Mouse (Mus musculus) urinary bladder, postnatal 36 days (tissue): Measurements from ENCODE around the gene Fam90a1b.
"Not testable (repeated sequence)": the region's sequence is repeated elsewhere in the genome, so short reads cannot be mapped to it uniquely, and the experiment has no call there.

Experiments used
- DNase-seq, 2 experiments: peaks; one replicate each; pipeline ENCODE4 v3.0.0; 2022; ENCODE audit warnings: low spot score in 2 of 2, mixed read lengths in 1 of 2

The Fam90a1b gene

GRCm38 (mm10) chrX:94366670-94367241 is at the start of gene Fam90a1b, which contains the start of gene Apoo:
Gene Fam90a1b, minus strand, starts transcription at chrX:94366777.
Gene Apoo, plus strand, starts transcription at chrX:94367117.
- peak; percentile 92 to 95 for DNase-seq

GRCm38 (mm10) chrX:94408975-94409374 is 42.4 kb upstream of the Fam90a1b start:
- no peak for DNase-seq

DNA sequence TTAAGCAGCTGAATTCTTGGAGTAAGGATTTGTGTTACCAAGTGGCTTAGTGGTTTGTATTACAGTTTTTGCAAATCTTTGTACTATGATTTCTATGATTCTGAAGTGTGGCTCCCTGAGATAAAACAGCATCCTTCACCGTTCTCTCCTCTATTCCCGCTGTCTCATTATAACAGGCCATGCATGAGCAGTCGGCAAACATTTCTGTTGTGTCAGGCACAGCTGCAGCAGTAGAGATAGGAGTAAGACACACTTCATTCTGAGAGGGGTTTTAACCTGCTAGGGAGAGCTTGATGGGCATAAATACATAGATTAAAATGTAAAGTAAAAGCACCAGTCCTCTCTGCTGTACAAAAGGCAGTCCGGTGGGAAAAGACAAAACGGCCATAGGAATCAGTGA is 12.2 kb upstream of the Fam90a1b start:
- DNase-seq, result no peak

GRCm38 (mm10) chrX:94367248-94367647 is 671 bp upstream of the Fam90a1b start:
- DNase-seq, result no peak

- peak in 1 of 2 experiments; percentile 0 for DNase-seq
These were observed 548 bp downstream of the Fam90a1b start for GRCm38 (mm10) chrX:94366029-94366428.

DNA sequence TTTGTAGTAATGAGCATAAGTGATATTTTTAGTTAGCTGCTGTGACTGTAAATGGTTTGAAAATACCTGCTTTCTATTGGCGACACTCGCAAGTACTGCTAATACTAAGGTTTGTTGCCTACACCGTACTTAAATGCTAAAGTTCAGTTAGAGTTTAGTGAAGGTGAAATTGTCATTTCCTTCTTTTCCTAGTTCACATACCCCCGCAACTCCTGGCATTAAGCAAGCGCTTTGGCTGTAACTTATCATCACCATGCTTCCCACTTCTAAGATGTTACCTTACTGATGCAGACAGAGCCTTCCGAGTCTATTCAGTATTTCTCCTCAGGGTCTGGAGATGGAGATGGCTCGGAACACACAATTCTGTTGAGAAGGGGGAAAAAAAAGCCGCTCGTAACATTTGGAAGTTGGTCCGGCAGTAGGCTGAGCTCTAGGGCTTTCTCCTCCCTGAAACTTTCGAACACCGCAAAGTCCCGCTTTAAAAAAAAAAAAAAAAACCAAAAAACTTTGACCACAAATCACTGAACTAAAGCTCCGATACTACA is 1.1 kb downstream of the Fam90a1b start:
- no peak for DNase-seq

GRCm38 (mm10) chrX:94343638-94344037 is 22.9 kb downstream of the Fam90a1b start:
- not testable (repeated sequence) for DNase-seq

GRCm38 (mm10) chrX:94321036-94321902 is 45.3 kb downstream of the Fam90a1b start:
- DNase-seq, result no peak
